Mouse (Mus musculus) adrenal gland, adult 8-10 months (tissue): ENCODE data around the gene Pip4k2b. TPM values are rescaled to one million over a fixed set of nuclear protein-coding genes. Genes with fewer than 3 reads are reported as not detected.

ENCODE experiments used
- microRNA-seq, 2 experiments: library from miRNA; unstranded; fragments of <30 nt; microRNA quantifications; one replicate each; pipeline ENCODE4 v1.2.0; 2022
- total RNA-seq, 4 experiments: library from RNA; stranded (reverse); gene quantifications; 2 replicates each; pipeline ENCODE4 v1.2.4; 2022

The Pip4k2b gene
- total RNA-seq, 4 experiments from 2014 or later = 25.5 to 35.1 (median 32.2) TPM

Small RNA genes lying within 50 kb of the gene (microRNA-seq; reads per million reads assigned to microRNA genes)
- gene Mir6927 = 0.34 to 0.35 reads per million in 2 experiments
- 0.18 to 0.50 reads per million in 2 experiments for gene Mir8102

Other genes with a start within 250 kb of the Pip4k2b start
- under 1 TPM in 3 of 4 experiments, not detected in 1; 0.35 to 0.80 (median 0.45) TPM for gene 4933428G20Rik, start 244.4 kb downstream of the Pip4k2b start, total RNA-seq
- 10 to 100 TPM; 10.7 to 37.6 (median 19.9) TPM for gene Srcin1, start 168.5 kb downstream of the Pip4k2b start, total RNA-seq
- gene Epop, start 115.0 kb downstream of the Pip4k2b start, total RNA-seq = 1 to 10 TPM; 2.1 to 5.4 (median 4.0) TPM
- 10 to 100 TPM; 53.1 to 99.4 (median 71.8) TPM for gene Mllt6, start 81.3 kb downstream of the Pip4k2b start, total RNA-seq
- gene Cisd3, start 58.9 kb downstream of the Pip4k2b start, total RNA-seq = 100 to 1,000 TPM; 153 to 194 (median 169) TPM
- 10 to 100 TPM; 22.2 to 48.5 (median 32.1) TPM for gene Pcgf2, start 44.2 kb downstream of the Pip4k2b start, total RNA-seq
- gene Psmb3, start 41.3 kb downstream of the Pip4k2b start, total RNA-seq = 100 to 1,000 TPM; 197 to 238 (median 210) TPM
- 10 to 100 TPM; 22.2 to 26.6 (median 23.1) TPM for gene Cwc25, start 21.9 kb upstream of the Pip4k2b start, total RNA-seq
- under 1 TPM in 3 of 4 experiments, not detected in 1; 0.49 to 0.67 (median 0.62) TPM for gene 1700001P01Rik, start 31.2 kb upstream of the Pip4k2b start, total RNA-seq
- gene Rpl23, start 37.7 kb upstream of the Pip4k2b start, total RNA-seq = 100 to 1,000 TPM; 753 to 943 (median 843) TPM
- 100 to 1,000 TPM; 131 to 177 (median 143) TPM for gene Lasp1, start 54.3 kb upstream of the Pip4k2b start, total RNA-seq
- gene B230217C12Rik, start 96.1 kb upstream of the Pip4k2b start, total RNA-seq = 1 to 10 TPM; 3.7 to 7.2 (median 6.2) TPM
- gene Fbxo47, start 139.4 kb upstream of the Pip4k2b start, total RNA-seq = 1 to 10 TPM in 3 of 4 experiments, under 1 TPM in 1; 0.94 to 1.8 (median 1.2) TPM
- 10 to 100 TPM; 13.5 to 36.2 (median 24.0) TPM for gene Plxdc1, start 241.7 kb upstream of the Pip4k2b start, total RNA-seq